Mouse (Mus musculus): Measurements from ENCODE around the gene Kcnma1. TPM values are rescaled to one million over a fixed set of nuclear protein-coding genes. Genes with fewer than 3 reads are reported as not detected.

Kcnma1 gene
- polyA plus RNA-seq, 1 experiment from 2014 or later = 2.0 TPM

DNA sequence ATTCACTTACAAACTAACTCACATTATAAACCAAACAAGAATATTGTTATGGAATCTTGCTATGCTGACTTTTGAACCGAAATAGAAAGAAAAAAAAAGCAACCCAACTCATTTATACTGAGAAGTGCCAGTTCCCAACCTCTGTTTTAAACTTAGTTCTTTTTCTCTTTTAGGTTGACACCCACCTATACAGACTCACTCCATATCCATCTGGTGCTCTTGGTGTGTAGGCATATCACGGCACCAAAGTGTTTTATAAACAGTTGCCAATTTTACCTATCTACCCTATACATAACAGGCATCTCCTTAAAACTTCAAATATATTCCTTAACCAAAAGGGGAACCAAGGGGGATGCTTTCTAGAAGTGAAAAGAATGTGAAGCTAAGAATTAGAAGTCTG is 393.6 kb downstream of the Kcnma1 start:
- Histone ChIP-seq H3K4me3 (ENCODE audit: low read length) (no peak overlapping the region), H3K9me3 (ENCODE audit: low read length) (no peaks in the 10 kb centered on the region), H3K4me2 (replicated peaks; ENCODE audit: low read depth, low read length) (no peak overlapping the region), H3K27me3 (ENCODE audit: insufficient read depth, low read length) (no peaks in the 10 kb centered on the region), H3K4me1 (ENCODE audit: insufficient read depth, low read length) (no peaks in the 10 kb centered on the region), H3K9ac (replicated peaks; ENCODE audit: low read length) (no peak overlapping the region), H3K27ac (ENCODE audit: low read length) (no peak overlapping the region), H3K36me3 (ENCODE audit: insufficient read depth, low read length) (no peaks in the 10 kb centered on the region)
- WGBS = 88% methylated on average over 2 of the region's 2 CpGs
- ATAC-seq (ENCODE audit: low FRiP score, low TSS enrichment) = no peak

DNA sequence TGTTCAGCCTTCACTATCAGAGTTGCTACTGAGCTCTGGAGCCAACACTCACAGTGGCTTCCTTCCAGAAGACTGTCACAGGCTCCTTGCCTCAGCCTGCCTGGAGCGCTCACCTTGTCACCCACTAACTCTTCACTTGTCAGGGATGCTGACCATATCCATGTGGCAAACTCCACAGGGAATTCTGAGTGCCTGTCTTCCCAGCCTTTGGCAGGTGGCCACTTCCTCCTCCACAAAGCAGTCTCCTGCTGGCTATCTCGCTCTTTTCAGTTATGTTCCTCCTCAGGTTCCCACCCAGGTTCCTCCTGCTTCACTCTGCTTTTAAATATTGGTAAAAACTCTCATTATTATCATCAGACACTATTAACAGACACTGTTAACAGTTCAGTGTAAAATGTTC is 395.3 kb downstream of the Kcnma1 start:
- 71% methylated on average over 2 of the region's 2 CpGs for WGBS

DNA sequence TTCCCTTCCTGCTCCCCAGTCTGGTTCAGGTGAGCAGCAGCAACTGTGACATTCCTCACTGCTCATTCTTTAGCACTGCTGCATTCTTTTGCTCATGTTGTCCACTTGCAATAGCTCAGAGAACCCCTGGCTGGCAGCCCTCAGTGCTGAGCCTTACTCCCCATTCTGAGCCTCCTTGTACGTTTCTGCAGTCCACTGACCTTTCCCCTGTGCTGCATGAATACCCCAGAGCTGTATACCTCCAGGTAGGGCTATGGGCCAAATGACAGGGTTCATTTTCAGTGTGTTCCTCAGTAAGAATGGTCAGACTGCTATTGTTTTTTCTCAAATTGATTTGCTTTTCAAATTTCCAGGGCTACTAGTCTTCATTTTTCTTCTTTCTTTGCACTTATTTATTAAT is 396.2 kb downstream of the Kcnma1 start:
- no peaks in the 10 kb centered on the region for H3K9me3 ChIP-seq (ENCODE audit: low read length)
- H3K4me1 ChIP-seq (ENCODE audit: insufficient read depth, low read length) = no peaks in the 10 kb centered on the region
- H3K36me3 ChIP-seq (ENCODE audit: insufficient read depth, low read length) = no peaks in the 10 kb centered on the region
- no peak overlapping the region for H3K9ac ChIP-seq (replicated peaks; ENCODE audit: low read length)
- WGBS = 27% methylated on average over 1 of the region's 1 CpGs
- no peak overlapping the region for H3K4me3 ChIP-seq (ENCODE audit: low read length)
- no peak for ATAC-seq (ENCODE audit: low FRiP score, low TSS enrichment)
- H3K4me2 ChIP-seq (replicated peaks; ENCODE audit: low read depth, low read length) = no peak overlapping the region
- H3K27me3 ChIP-seq (ENCODE audit: insufficient read depth, low read length) = no peaks in the 10 kb centered on the region
- no peak overlapping the region for H3K27ac ChIP-seq (ENCODE audit: low read length)

More for the DNA sequence above, 395.3 kb downstream of the Kcnma1 start:
- Histone ChIP-seq H3K27ac (ENCODE audit: low read length) (no peak overlapping the region), H3K9me3 (ENCODE audit: low read length) (no peaks in the 10 kb centered on the region), H3K4me2 (replicated peaks; ENCODE audit: low read depth, low read length) (no peak overlapping the region), H3K4me1 (ENCODE audit: insufficient read depth, low read length) (no peaks in the 10 kb centered on the region), H3K36me3 (ENCODE audit: insufficient read depth, low read length) (no peaks in the 10 kb centered on the region), H3K27me3 (ENCODE audit: insufficient read depth, low read length) (no peaks in the 10 kb centered on the region), H3K9ac (replicated peaks; ENCODE audit: low read length) (no peak overlapping the region), H3K4me3 (ENCODE audit: low read length) (no peak overlapping the region)
- ATAC-seq (ENCODE audit: low FRiP score, low TSS enrichment) = no peak

DNA sequence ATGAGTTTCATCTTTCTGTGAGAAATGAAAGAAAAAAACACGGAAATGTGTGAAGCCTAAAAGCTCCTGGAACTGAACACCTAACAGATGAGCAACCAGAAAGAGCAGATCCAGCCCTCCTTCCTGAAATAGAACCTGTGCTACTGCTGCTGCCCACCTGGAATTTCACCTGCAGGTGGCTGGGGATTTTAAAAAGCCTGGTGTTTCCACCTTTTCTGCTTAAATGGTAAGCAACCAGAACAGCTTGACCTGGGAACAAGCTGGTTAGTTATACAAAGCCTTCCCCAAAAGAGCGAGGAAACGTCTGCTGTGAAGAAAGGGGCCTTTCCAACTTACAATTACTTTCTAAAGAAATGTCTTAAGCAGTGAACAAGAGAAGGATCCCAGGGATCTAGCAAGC is 404.2 kb downstream of the Kcnma1 start:
- H3K4me3 ChIP-seq (ENCODE audit: low read length) = no peak overlapping the region
- WGBS = 84% methylated on average over 3 of the region's 3 CpGs
- no peak overlapping the region for H3K27ac ChIP-seq (ENCODE audit: low read length)
- H3K4me2 ChIP-seq (replicated peaks; ENCODE audit: low read depth, low read length) = no peak overlapping the region
- no peaks in the 10 kb centered on the region for H3K36me3 ChIP-seq (ENCODE audit: insufficient read depth, low read length)
- H3K27me3 ChIP-seq (ENCODE audit: insufficient read depth, low read length) = no peaks in the 10 kb centered on the region
- no peak for ATAC-seq (ENCODE audit: low FRiP score, low TSS enrichment)
- no peak overlapping the region for H3K9ac ChIP-seq (replicated peaks; ENCODE audit: low read length)
- H3K9me3 ChIP-seq (ENCODE audit: low read length) = no peaks in the 10 kb centered on the region
- no peaks in the 10 kb centered on the region for H3K4me1 ChIP-seq (ENCODE audit: insufficient read depth, low read length)

DNA sequence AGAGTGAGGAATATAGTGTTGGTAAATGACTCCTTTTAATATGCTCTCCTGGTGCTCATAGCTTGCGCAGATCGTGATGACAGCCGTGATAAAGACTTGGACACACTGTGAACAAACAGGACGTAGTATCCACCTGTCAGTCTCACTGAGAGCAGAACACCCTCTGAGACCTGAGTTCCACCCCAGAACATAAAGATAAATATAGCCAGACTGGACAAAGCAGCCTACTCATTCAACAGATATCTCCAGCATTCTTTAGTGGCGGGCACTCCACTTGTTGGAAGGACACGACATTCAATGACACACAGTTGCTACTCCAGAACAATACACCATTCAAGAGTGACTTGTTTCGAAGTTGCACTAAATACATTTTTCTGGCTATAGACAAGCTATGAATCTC is 408.6 kb downstream of the Kcnma1 start:
- Histone ChIP-seq H3K9me3 (ENCODE audit: low read length) (no peaks in the 10 kb centered on the region), H3K27ac (ENCODE audit: low read length) (no peak overlapping the region), H3K4me2 (replicated peaks; ENCODE audit: low read depth, low read length) (no peak overlapping the region), H3K9ac (replicated peaks; ENCODE audit: low read length) (no peak overlapping the region), H3K4me1 (ENCODE audit: insufficient read depth, low read length) (no peaks in the 10 kb centered on the region), H3K4me3 (ENCODE audit: low read length) (no peak overlapping the region), H3K36me3 (ENCODE audit: insufficient read depth, low read length) (no peaks in the 10 kb centered on the region), H3K27me3 (ENCODE audit: insufficient read depth, low read length) (no peaks in the 10 kb centered on the region)
- 81% methylated on average over 7 of the region's 7 CpGs for WGBS
- no peak for ATAC-seq (ENCODE audit: low FRiP score, low TSS enrichment)

- Histone ChIP-seq H3K27me3 (ENCODE audit: insufficient read depth, low read length) (no peaks in the 10 kb centered on the region), H3K4me3 (ENCODE audit: low read length) (no peak overlapping the region), H3K9me3 (ENCODE audit: low read length) (no peaks in the 10 kb centered on the region), H3K4me1 (ENCODE audit: insufficient read depth, low read length) (no peaks in the 10 kb centered on the region), H3K9ac (replicated peaks; ENCODE audit: low read length) (no peak overlapping the region), H3K4me2 (replicated peaks; ENCODE audit: low read depth, low read length) (no peak overlapping the region), H3K27ac (ENCODE audit: low read length) (no peak overlapping the region), H3K36me3 (ENCODE audit: insufficient read depth, low read length) (no peaks in the 10 kb centered on the region)
- WGBS = 45% methylated on average over 4 of the region's 4 CpGs
- ATAC-seq (ENCODE audit: low FRiP score, low TSS enrichment) = no peak
Observed at GRCm38 (mm10) chr14:23602937-23603336, 411.4 kb downstream of the Kcnma1 start.

GRCm38 (mm10) chr14:23602054-23602453 is 412.2 kb downstream of the Kcnma1 start:
- Histone ChIP-seq H3K4me3 (ENCODE audit: low read length) (no peak overlapping the region), H3K36me3 (ENCODE audit: insufficient read depth, low read length) (no peaks in the 10 kb centered on the region), H3K27ac (ENCODE audit: low read length) (no peak overlapping the region), H3K4me1 (ENCODE audit: insufficient read depth, low read length) (no peaks in the 10 kb centered on the region), H3K4me2 (replicated peaks; ENCODE audit: low read depth, low read length) (no peak overlapping the region), H3K27me3 (ENCODE audit: insufficient read depth, low read length) (no peaks in the 10 kb centered on the region), H3K9ac (replicated peaks; ENCODE audit: low read length) (no peak overlapping the region), H3K9me3 (ENCODE audit: low read length) (no peaks in the 10 kb centered on the region)
- ATAC-seq (ENCODE audit: low FRiP score, low TSS enrichment) = no peak
- 65% methylated on average over 2 of the region's 2 CpGs for WGBS

- no peaks in the 10 kb centered on the region for H3K27me3 ChIP-seq (ENCODE audit: insufficient read depth, low read length)
- H3K4me1 ChIP-seq (ENCODE audit: insufficient read depth, low read length) = no peaks in the 10 kb centered on the region
- no peak overlapping the region for H3K4me2 ChIP-seq (replicated peaks; ENCODE audit: low read depth, low read length)
- no peak for ATAC-seq (ENCODE audit: low FRiP score, low TSS enrichment)
- no peak overlapping the region for H3K27ac ChIP-seq (ENCODE audit: low read length)
- H3K36me3 ChIP-seq (ENCODE audit: insufficient read depth, low read length) = no peaks in the 10 kb centered on the region
- H3K4me3 ChIP-seq (ENCODE audit: low read length) = no peak overlapping the region
- H3K9ac ChIP-seq (replicated peaks; ENCODE audit: low read length) = no peak overlapping the region
- H3K9me3 ChIP-seq (ENCODE audit: low read length) = no peaks in the 10 kb centered on the region
- 82% methylated on average over 5 of the region's 5 CpGs for WGBS
Observed at GRCm38 (mm10) chr14:23594629-23595028, 419.7 kb downstream of the Kcnma1 start.

GRCm38 (mm10) chr14:23592826-23593447 is 421.4 kb downstream of the Kcnma1 start:
- Histone ChIP-seq H3K9ac (replicated peaks; ENCODE audit: low read length) (no peak overlapping the region), H3K4me3 (ENCODE audit: low read length) (no peak overlapping the region), H3K4me2 (replicated peaks; ENCODE audit: low read depth, low read length) (no peak overlapping the region), H3K36me3 (ENCODE audit: insufficient read depth, low read length) (no peaks in the 10 kb centered on the region), H3K27me3 (ENCODE audit: insufficient read depth, low read length) (no peaks in the 10 kb centered on the region), H3K4me1 (ENCODE audit: insufficient read depth, low read length) (no peaks in the 10 kb centered on the region), H3K9me3 (ENCODE audit: low read length) (no peaks in the 10 kb centered on the region), H3K27ac (ENCODE audit: low read length) (no peak overlapping the region)
- ATAC-seq (ENCODE audit: low FRiP score, low TSS enrichment) = no peak
- WGBS = 76% methylated on average over 6 of the region's 6 CpGs

- Histone ChIP-seq H3K36me3 (ENCODE audit: insufficient read depth, low read length) (no peaks in the 10 kb centered on the region), H3K27ac (ENCODE audit: low read length) (no peak overlapping the region), H3K9ac (replicated peaks; ENCODE audit: low read length) (no peak overlapping the region), H3K4me2 (replicated peaks; ENCODE audit: low read depth, low read length) (no peak overlapping the region), H3K4me3 (ENCODE audit: low read length) (no peak overlapping the region), H3K27me3 (ENCODE audit: insufficient read depth, low read length) (peaks cover 3% of the 10 kb centered on the region; the same call in 1 of the 2 replicates), H3K4me1 (ENCODE audit: insufficient read depth, low read length) (no peaks in the 10 kb centered on the region), H3K9me3 (ENCODE audit: low read length) (no peaks in the 10 kb centered on the region)
- ATAC-seq (ENCODE audit: low FRiP score, low TSS enrichment) = no peak
- WGBS = 48% methylated on average over 6 of the region's 7 CpGs
Observed at GRCm38 (mm10) chr14:23589744-23590481, 424.4 kb downstream of the Kcnma1 start.

Data from kidney, embryonic 16.5 days (tissue).